Mouse (Mus musculus): ENCODE results near the gene Brip1.
A peak's percentile ranks its signal among the peaks of the same experiment; 100 is the strongest.
"Not testable (repeated sequence)": the region's sequence is repeated elsewhere in the genome, so short reads cannot be mapped to it uniquely, and the experiment has no call there.

Gene Brip1

DNA sequence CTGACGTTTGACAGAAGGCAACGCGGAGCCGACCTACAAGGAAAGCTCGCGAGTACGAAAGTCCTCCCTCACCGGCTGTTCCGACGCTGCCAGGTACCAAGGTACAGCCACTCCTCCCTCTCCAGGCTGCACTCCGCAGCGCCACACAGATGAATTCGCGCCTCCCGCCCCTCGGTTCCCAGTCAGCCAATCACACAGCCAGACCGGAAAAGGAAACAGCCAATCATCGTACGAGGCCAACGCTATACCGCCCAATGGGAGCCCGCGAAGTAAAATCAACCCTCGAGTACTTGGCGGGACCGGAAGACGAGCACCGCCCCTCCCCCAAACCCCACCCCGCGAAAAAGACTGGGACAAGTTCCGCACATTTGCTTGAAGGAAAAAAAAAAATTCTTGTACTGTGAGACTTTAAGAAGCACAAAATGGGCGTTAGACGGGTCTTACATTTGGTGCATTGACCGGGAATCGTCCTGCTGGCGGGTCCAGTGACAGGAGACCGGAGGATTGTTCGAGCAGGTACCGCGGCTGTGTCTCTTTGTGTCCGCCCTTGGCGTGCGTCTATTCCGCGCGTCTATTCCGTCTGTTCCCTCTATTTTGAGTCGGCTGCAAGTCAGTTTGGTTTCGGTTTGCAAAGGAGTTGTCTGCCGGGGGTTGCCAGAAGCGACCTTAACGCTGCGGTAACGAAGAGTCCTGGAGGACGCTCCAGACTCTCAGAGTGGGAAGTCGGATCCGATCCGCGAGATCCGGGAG, at the start of gene Brip1:
Gene Brip1, minus strand, starts transcription at position 157 of the 750 bp plus-strand sequence.
- DNase-seq (ENCODE audit: low read depth, low spot score), result peak; percentile 98

GRCm38 (mm10) chr11:86232446-86232845, 31.5 kb upstream of the Brip1 start:
- DNase-seq (ENCODE audit: low read depth, low spot score), result no peak

DNA sequence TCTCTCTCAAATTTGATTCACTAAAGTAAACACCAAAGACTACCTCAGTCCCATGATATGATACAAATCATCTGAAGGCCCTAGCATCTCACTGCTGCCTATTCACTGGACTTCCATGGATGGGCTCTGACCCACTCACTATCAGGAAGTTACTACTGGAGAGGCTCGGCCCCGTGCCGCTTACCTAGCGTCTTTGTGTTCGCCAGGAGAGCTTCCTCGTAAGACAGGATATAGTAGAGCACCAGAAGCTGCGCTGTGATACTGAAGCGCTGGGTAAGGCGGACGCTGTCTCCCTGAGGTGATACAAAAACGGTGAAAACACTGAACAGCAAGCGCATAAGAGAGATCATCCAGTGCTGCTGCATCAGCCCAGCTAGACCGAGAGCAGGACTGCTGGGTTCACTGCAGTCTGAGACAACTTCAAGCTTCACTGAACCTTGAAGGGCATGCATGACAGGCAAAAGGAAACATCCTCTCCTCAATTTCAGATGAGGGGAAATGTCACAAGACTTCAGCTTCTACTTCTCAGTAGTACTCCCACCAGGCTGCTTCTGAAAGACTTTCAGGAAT, 30.9 kb upstream of the Brip1 start:
- DNase-seq (ENCODE audit: low read depth, low spot score), result no peak

- DNase-seq (ENCODE audit: low read depth, low spot score), result no peak
These were observed 25.7 kb upstream of the Brip1 start for GRCm38 (mm10) chr11:86226646-86227180.

GRCm38 (mm10) chr11:86225761-86226160, 24.8 kb upstream of the Brip1 start:
- DNase-seq (ENCODE audit: low read depth, low spot score), result no peak

- no peak for DNase-seq (ENCODE audit: low read depth, low spot score)
These were observed 10.8 kb upstream of the Brip1 start for GRCm38 (mm10) chr11:86211803-86212202.

GRCm38 (mm10) chr11:86209123-86209522, 8.1 kb upstream of the Brip1 start:
- DNase-seq (ENCODE audit: low read depth, low spot score), result no peak

GRCm38 (mm10) chr11:86205876-86206275, 4.9 kb upstream of the Brip1 start:
- DNase-seq (ENCODE audit: low read depth, low spot score), result no peak

DNA sequence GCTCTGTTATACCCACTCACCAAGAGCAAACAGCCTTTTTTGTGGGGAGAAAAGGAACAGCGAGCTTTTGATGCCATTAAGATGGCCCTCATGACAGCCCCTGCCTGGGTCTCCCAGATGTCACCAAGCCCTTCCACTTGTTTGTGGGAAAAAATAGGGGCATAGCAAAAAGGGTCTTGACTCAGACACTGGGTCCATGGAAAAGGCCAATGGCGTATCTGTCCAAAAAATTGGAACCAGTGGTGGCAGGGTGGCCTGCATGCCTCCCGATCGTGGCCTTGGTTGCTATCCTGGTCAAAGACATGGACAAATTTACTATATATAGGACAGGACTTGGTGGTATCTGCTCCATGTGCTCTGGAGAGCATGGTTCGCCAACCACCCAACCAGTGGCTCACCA, 4.0 kb upstream of the Brip1 start:
- no peak for DNase-seq (ENCODE audit: low read depth, low spot score)

DNA sequence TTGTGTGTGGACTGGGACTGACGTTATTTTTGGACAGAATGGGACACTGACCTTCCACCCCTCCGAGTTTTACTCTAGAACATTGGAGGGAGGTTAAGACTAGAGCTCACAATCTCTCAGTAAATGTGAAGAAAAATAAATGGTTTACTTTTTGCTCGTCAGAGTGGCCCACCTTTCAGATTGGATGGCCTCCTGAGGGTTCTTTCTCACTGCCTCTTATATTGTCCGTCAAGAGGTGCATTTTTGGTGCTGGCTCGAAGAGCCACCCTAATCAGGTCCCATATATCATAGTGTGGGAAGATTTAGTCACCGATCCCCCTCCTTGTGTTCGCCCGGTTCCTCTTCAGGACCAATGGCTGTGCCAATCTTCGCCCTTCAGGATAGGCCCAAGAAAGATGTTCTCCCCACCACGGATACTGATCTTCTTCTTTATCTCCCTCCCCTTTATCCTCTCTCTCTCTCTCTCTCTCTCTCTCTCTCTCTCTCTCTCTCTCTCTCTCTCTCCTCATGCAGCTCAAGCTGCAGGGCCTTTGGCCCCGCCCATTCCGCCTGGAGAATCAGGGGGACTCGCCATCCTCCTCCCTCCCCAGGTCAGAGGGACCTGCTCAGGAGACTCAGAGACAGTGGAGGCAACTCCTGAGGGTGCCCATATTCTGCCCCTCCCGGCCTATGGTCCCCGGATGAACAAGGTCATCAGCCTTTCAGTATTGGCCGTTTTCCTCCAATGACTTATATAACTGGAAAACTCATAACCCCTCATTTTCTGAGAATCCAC, 1.1 kb upstream of the Brip1 start:
- DNase-seq (ENCODE audit: low read depth, low spot score), result no peak

- peak; percentile 38 for DNase-seq (ENCODE audit: low read depth, low spot score)
These were observed 452 bp downstream of the Brip1 start for GRCm38 (mm10) chr11:86200460-86201021.

GRCm38 (mm10) chr11:86199733-86200132, 1.3 kb downstream of the Brip1 start:
- no peak for DNase-seq (ENCODE audit: low read depth, low spot score)

DNA sequence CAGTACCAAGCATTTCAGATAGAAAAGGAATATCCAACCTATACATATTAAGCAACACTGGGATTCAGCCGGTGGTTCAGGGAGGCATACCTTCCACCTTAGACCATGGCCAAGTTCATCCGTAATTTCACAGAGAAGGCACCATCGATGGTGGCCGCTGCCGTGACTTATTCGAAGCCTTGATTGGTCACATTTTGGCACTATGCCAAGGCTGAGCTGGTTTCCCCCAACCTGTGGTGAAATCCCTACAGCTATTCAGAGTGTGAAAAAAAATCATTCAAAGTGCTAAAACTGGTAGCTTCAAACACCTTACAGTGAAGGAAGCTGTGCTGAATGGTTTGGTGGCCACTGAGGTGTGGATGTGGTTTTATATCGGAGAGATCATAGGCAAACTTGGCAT, 15.8 kb downstream of the Brip1 start:
- DNase-seq (ENCODE audit: low read depth, low spot score), result not testable (repeated sequence)

DNA sequence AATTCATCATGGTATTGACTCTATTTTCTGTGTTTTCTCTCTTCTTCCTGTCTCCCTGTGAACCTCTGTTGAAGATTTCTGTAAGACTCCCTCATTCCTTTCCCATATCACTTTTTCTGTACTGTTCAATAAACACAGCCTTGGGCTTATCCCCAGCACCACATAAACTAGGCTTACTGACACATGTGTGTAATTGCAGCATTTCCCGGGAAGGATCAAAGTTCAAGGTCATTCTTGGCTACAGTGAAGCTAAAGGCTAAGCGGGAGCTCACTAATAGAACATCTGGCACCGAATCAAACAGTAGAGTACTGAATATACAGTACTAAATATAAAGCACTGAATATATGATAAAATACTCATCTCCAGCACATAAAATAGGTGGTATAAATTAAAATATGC, 25.2 kb downstream of the Brip1 start:
- no peak for DNase-seq (ENCODE audit: low read depth, low spot score)

- peak; percentile 53 for DNase-seq (ENCODE audit: low read depth, low spot score)
These were observed 26.8 kb downstream of the Brip1 start for GRCm38 (mm10) chr11:86174173-86174572.

DNA sequence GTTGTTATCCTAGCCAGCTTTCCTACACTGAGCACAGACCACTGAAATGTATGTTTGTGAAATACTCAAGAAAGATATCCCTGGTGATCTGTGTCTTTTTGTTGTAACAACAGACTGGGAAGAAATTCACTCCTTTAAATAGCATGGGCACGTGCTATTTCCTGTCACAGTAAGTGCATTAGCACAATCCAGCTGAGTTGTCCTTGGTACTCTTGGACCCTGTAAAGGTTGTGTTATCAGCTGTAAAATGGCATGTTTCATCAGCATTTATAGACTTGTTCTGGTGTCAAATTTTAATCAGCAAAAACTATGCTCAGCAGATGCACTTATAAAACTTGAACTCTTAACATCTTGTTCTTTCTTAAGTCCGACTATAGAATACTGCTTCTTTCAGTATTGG, 30.2 kb downstream of the Brip1 start:
- no peak for DNase-seq (ENCODE audit: low read depth, low spot score)

GRCm38 (mm10) chr11:86160251-86160650, 40.7 kb downstream of the Brip1 start:
- no peak for DNase-seq (ENCODE audit: low read depth, low spot score)

GRCm38 (mm10) chr11:86158950-86159349, 42.0 kb downstream of the Brip1 start:
- peak; percentile 7 for DNase-seq (ENCODE audit: low read depth, low spot score)

GRCm38 (mm10) chr11:86155638-86156037, 45.4 kb downstream of the Brip1 start:
- no peak for DNase-seq (ENCODE audit: low read depth, low spot score)

GRCm38 (mm10) chr11:86131324-86131723, 69.7 kb downstream of the Brip1 start:
- DNase-seq (ENCODE audit: low read depth, low spot score), result no peak

DNA sequence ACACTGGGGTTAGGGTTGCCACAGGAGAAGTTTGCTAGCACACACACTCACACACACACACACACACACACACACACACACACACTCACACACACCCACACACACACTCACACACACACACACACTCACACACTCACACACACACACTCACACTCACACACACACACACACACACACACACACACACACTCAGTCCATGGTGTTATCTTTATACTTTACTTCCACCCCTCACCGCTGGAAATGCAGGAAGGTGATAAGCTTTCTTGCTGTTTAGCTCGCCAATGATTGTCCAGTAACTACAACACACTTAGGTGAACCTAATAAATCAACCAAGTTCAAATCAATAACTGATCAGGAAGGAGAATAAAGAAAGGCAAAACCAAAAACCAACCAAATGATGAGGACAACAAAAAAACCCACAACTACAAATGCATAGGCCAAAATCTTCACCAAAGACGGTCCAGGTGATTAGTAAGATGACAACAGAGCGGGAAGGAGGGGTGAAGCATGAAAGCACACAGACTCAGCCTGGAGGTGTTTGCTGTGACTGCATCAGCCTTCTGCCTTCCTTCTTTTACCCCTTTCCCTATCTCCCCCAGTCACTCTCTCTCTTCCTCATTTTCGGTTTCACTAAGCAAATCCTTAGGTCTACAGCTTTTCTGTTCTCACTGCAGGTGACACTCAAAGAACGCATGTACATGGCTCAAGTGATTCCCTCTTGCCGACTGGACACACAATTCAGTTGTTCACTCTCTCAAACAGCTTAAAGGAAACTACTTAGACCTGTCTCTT, 83.7 kb downstream of the Brip1 start:
- no peak for DNase-seq (ENCODE audit: low read depth, low spot score)
